Mouse (Mus musculus) liver, adult 2 months (tissue): ENCODE data around the gene Emp3.

Experiments used
- CTCF ChIP-seq: fragments of 200-500 bp; IDR thresholded peaks from 2 replicates; pipeline ENCODE4 v1.5.1; 2011; ENCODE audit warnings: low read depth, low read length, control low read depth
- POLR2A ChIP-seq: fragments of 200-500 bp; IDR thresholded peaks from 2 replicates; pipeline ENCODE4 v1.6.1; 2011; ENCODE audit warnings: low read length, control low read depth; ENCODE audit not compliant: insufficient read depth; ENCODE audit errors: extremely low read depth

DNA sequence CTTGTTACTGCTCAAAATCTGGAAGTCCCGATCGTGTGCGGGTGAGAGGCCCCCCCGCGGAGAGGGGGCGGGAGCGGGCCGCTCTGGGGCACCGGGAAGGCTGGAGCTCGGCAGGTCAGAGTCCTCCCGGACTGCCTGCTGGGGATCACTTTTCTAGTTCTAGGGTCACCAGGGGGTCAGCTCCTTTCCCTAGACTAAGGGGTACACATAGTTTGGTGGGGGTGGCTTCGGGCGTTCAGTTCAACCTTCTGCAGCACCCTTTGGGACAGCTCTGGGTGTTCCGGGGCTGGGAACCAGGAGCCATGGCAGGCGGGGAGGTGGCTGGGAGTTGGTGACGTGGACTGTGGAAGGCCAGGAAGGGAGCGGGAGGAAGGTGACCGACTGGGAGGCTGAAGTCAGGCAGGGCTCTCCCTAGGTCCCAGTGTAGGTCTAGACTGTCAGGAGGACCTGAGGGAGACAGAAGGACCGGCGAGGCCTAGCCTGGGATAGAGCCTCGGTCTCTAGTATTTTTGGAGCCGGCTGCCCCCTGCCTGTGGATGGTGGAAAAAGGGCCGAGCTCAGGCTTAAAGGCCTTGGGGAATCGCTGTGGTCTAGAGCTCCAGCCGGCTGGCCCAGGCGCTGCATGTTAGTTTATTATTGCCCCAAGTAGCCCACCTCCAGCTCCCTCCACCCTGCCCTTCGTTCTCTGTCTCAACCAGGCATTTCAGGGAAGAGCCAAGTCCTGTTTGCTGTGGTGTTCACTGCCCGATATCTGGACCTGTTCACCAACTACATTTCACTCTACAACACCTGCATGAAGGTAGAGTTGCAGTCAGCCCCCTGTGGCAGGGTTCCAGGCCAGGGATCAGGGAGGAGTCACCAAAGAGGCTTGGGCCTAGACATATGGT lies 47.9 kb downstream of the Emp3 start:
- 0 out of 2 replicates have a peak, but pooled peaks have one; percentile 38 for TF ChIP-seq POLR2A
- peak; percentile 30 for TF ChIP-seq CTCF
